Mouse (Mus musculus): ENCODE results near the gene Gfra1.

DNA sequence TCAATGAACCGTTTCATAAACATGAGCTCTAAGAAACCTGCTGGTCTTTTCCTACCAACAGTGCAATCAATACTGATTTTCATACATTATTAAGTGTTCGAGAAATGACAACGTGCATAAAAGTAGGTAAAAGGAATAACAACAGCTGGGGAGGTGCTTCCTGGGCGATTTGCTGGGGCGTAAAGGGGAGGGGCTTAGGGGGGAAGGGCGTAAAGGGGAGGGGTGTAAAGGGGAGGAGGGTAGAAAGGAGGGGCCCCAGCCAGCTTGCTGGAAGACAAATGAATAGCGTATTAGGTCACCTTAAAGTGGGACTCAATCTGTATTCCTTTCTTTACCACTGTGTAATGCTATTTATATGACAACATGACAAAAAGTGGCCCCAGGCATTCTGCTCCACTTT is 13.9 kb downstream of the Gfra1 start:
- TF ChIP-seq POLR2A (IDR thresholded peaks at IDR 0.05; ENCODE audit: low read depth, low read length) (no peak), CTCF (IDR thresholded peaks at IDR 0.05; ENCODE audit: extremely low read depth, insufficient read depth, insufficient read length, insufficient replicate concordance) (no peak)

Measured in spleen, adult 2 months (tissue).